Mouse (Mus musculus): ENCODE measurements around the gene Vstm2l. TPM values are rescaled to one million over a fixed set of nuclear protein-coding genes. Genes with fewer than 3 reads are reported as not detected.
A peak's percentile ranks its signal among the peaks of the same experiment; 100 is the strongest.

Gene Vstm2l
- polyA plus RNA-seq, 1 experiment, result not detected

- H3K27me3 ChIP-seq (replicated peaks), result peaks cover 91% of the 10 kb centered on the region
- H3K36me3 ChIP-seq (replicated peaks; ENCODE audit: low read length), result no peaks in the 10 kb centered on the region
- H3K4me3 ChIP-seq (replicated peaks), result no peak overlapping the region
- H3K4me1 ChIP-seq, result no peaks in the 10 kb centered on the region
- TF ChIP-seq FLI1 (IDR thresholded peaks at IDR 0.05; ENCODE audit: low read length) (no peak), GATA1 (IDR thresholded peaks at IDR 0.05; ENCODE audit: borderline replicate concordance, low read length) (no peak)
- no peaks in the 10 kb centered on the region for H3K9me3 ChIP-seq
These were observed 12.5 kb downstream of the Vstm2l start for GRCm38 (mm10) chr2:157926927-157927326.

- H3K4me3 ChIP-seq (replicated peaks), result no peak overlapping the region
- H3K27me3 ChIP-seq (replicated peaks), result peaks cover 91% of the 10 kb centered on the region
- no peaks in the 10 kb centered on the region for H3K4me1 ChIP-seq
- TF ChIP-seq FLI1 (IDR thresholded peaks at IDR 0.05; ENCODE audit: low read length) (no peak), GATA1 (IDR thresholded peaks at IDR 0.05; ENCODE audit: borderline replicate concordance, low read length) (no peak)
- no peaks in the 10 kb centered on the region for H3K36me3 ChIP-seq (replicated peaks; ENCODE audit: low read length)
- no peaks in the 10 kb centered on the region for H3K9me3 ChIP-seq
These were observed 12.9 kb downstream of the Vstm2l start for GRCm38 (mm10) chr2:157927397-157927796.

- Histone ChIP-seq H3K9me3 (no peaks in the 10 kb centered on the region), H3K4me1 (no peaks in the 10 kb centered on the region), H3K27me3 (replicated peaks) (peaks cover 90% of the 10 kb centered on the region), H3K36me3 (replicated peaks; ENCODE audit: low read length) (no peaks in the 10 kb centered on the region), H3K4me3 (replicated peaks) (no peak overlapping the region)
- TF ChIP-seq GATA1 (IDR thresholded peaks at IDR 0.05; ENCODE audit: borderline replicate concordance, low read length), result no peak
- TF ChIP-seq FLI1 (IDR thresholded peaks at IDR 0.05; ENCODE audit: low read length), result no peak
These were observed 13.4 kb downstream of the Vstm2l start for GRCm38 (mm10) chr2:157927815-157928214.

GRCm38 (mm10) chr2:157932655-157933054 lies 18.2 kb downstream of the Vstm2l start:
- H3K36me3 ChIP-seq (replicated peaks; ENCODE audit: low read length), result no peaks in the 10 kb centered on the region
- peaks cover 6% of the 10 kb centered on the region; the same call in 1 of the 2 replicates for H3K9me3 ChIP-seq
- H3K4me1 ChIP-seq, result no peaks in the 10 kb centered on the region; the same call in 1 of the 2 replicates
- H3K4me3 ChIP-seq (replicated peaks), result no peak overlapping the region
- TF ChIP-seq FLI1 (IDR thresholded peaks at IDR 0.05; ENCODE audit: low read length) (no peak), GATA1 (IDR thresholded peaks at IDR 0.05; ENCODE audit: borderline replicate concordance, low read length) (no peak)
- H3K27me3 ChIP-seq (replicated peaks), result peaks cover 73% of the 10 kb centered on the region

- no peaks in the 10 kb centered on the region; the same call in 1 of the 2 replicates for H3K4me1 ChIP-seq
- H3K36me3 ChIP-seq (replicated peaks; ENCODE audit: low read length), result no peaks in the 10 kb centered on the region
- peaks cover 6% of the 10 kb centered on the region; the same call in 1 of the 2 replicates for H3K9me3 ChIP-seq
- no peak for TF ChIP-seq FLI1 (IDR thresholded peaks at IDR 0.05; ENCODE audit: low read length)
- no peak for TF ChIP-seq GATA1 (IDR thresholded peaks at IDR 0.05; ENCODE audit: borderline replicate concordance, low read length)
- peaks cover 76% of the 10 kb centered on the region for H3K27me3 ChIP-seq (replicated peaks)
- no peak overlapping the region for H3K4me3 ChIP-seq (replicated peaks)
These were observed 21.2 kb downstream of the Vstm2l start for GRCm38 (mm10) chr2:157935444-157936171.

GRCm38 (mm10) chr2:157936676-157937075 lies 22.2 kb downstream of the Vstm2l start:
- H3K27me3 ChIP-seq (replicated peaks), result peaks cover 76% of the 10 kb centered on the region
- H3K4me3 ChIP-seq (replicated peaks), result no peak overlapping the region
- H3K36me3 ChIP-seq (replicated peaks; ENCODE audit: low read length), result no peaks in the 10 kb centered on the region
- peaks cover 6% of the 10 kb centered on the region; the same call in 1 of the 2 replicates for H3K9me3 ChIP-seq
- peaks cover 6% of the 10 kb centered on the region; the same call in 1 of the 2 replicates for H3K4me1 ChIP-seq
- TF ChIP-seq FLI1 (IDR thresholded peaks at IDR 0.05; ENCODE audit: low read length), result no peak
- TF ChIP-seq GATA1 (IDR thresholded peaks at IDR 0.05; ENCODE audit: borderline replicate concordance, low read length), result no peak

GRCm38 (mm10) chr2:157940586-157941185 lies 26.2 kb downstream of the Vstm2l start:
- TF ChIP-seq FLI1 (IDR thresholded peaks at IDR 0.05; ENCODE audit: low read length), result no peak
- TF ChIP-seq GATA1 (IDR thresholded peaks at IDR 0.05; ENCODE audit: borderline replicate concordance, low read length), result no peak
- no peaks in the 10 kb centered on the region for H3K36me3 ChIP-seq (replicated peaks; ENCODE audit: low read length)
- H3K4me1 ChIP-seq, result peaks cover 16% of the 10 kb centered on the region
- peaks cover 11% of the 10 kb centered on the region for H3K9me3 ChIP-seq
- H3K4me3 ChIP-seq (replicated peaks), result no peak overlapping the region
- H3K27me3 ChIP-seq (replicated peaks), result peaks cover 86% of the 10 kb centered on the region

- TF ChIP-seq GATA1 (IDR thresholded peaks at IDR 0.05; ENCODE audit: borderline replicate concordance, low read length), result no peak
- TF ChIP-seq FLI1 (IDR thresholded peaks at IDR 0.05; ENCODE audit: low read length), result no peak
- peaks cover 88% of the 10 kb centered on the region for H3K27me3 ChIP-seq (replicated peaks)
- H3K4me3 ChIP-seq (replicated peaks), result peak overlapping the region; percentile 88
- peaks cover 6% of the 10 kb centered on the region for H3K9me3 ChIP-seq
- H3K36me3 ChIP-seq (replicated peaks; ENCODE audit: low read length), result no peaks in the 10 kb centered on the region
- peaks cover 16% of the 10 kb centered on the region for H3K4me1 ChIP-seq
These were observed 29.2 kb downstream of the Vstm2l start for GRCm38 (mm10) chr2:157943514-157944155.

- Histone ChIP-seq H3K27me3 (replicated peaks) (peaks cover 85% of the 10 kb centered on the region), H3K4me3 (replicated peaks) (peak overlapping the region; percentile 88)
These were observed 29.9 kb downstream of the Vstm2l start for GRCm38 (mm10) chr2:157944156-157944893.

More at GRCm38 (mm10) chr2:157944156-157944893, 29.9 kb downstream of the Vstm2l start:
- no peak for TF ChIP-seq FLI1 (IDR thresholded peaks at IDR 0.05; ENCODE audit: low read length)
- no peak for TF ChIP-seq GATA1 (IDR thresholded peaks at IDR 0.05; ENCODE audit: borderline replicate concordance, low read length)
- peaks cover 6% of the 10 kb centered on the region for H3K9me3 ChIP-seq
- H3K36me3 ChIP-seq (replicated peaks; ENCODE audit: low read length), result no peaks in the 10 kb centered on the region
- peaks cover 16% of the 10 kb centered on the region for H3K4me1 ChIP-seq

All from megakaryocyte, embryonic 14.5 days (primary cell).